Mouse (Mus musculus) lung, adult 2 months (tissue): ENCODE data around the gene Lrfn4.

Source experiments
- CTCF ChIP-seq: fragments of 200-500 bp; IDR thresholded peaks from 2 replicates; pipeline ENCODE4 v1.5.1; 2011; ENCODE audit warnings: mild to moderate bottlenecking, low read length, control low read depth; ENCODE audit not compliant: insufficient read depth
- POLR2A ChIP-seq: fragments of 200-500 bp; IDR thresholded peaks from 2 replicates; pipeline ENCODE4 v1.6.1; 2011; ENCODE audit warnings: low read depth, mild to moderate bottlenecking, control low read depth, low read length, borderline replicate concordance; ENCODE audit errors: extremely low read depth

GRCm38 (mm10) chr19:4567665-4568064 is 47.8 kb downstream of the Lrfn4 start:
- TF ChIP-seq POLR2A (no peak), CTCF (no peak)
